In genomic region chr19:5388588-5389242, GRCm38 (mm10) we compare ENCODE assay signal across 7 mouse cellular contexts. TPM values are rescaled to one million over a fixed set of nuclear protein-coding genes. Genes with fewer than 3 reads are reported as not detected.
A peak's percentile ranks its signal among the peaks of the same experiment; 100 is the strongest.
DNase-seq lines count a peak whose midpoint lies in the region; ATAC-seq lines count a peak whose summit lies in the region.

Gene Sart1, minus strand, starts transcription at chr19:5388703.

- no peaks in the 10 kb centered on the region for H3K27me3 ChIP-seq in intestine, embryonic 16.5 days (replicated peaks; ENCODE audit: control insufficient read depth, insufficient read depth, low read length)
- no peaks in the 10 kb centered on the region for H3K27me3 ChIP-seq in midbrain, embryonic 11.5 days (ENCODE audit: control insufficient read depth, insufficient read depth, low read length)

- peak within 1 kb of the TSS; percentile 86 for H3K27ac ChIP-seq in intestine, embryonic 16.5 days (ENCODE audit: low read length)
- peak within 1 kb of the TSS; percentile 57 for H3K27ac ChIP-seq in midbrain, embryonic 11.5 days (ENCODE audit: low read depth, low read length)

- peak; percentile 95 for DNase-seq in adrenal gland, adult 8-10 months
- DNase-seq in embryo, embryonic 9.5 days (ENCODE audit: extremely low spot score), result peak; percentile 93
- DNase-seq in gastrocnemius, postnatal 4 days (ENCODE audit: low spot score in 2 of 2), result peak; percentile 92 to 95
- peak; percentile 95 to 96 for DNase-seq in left cerebral cortex, postnatal 36 days (ENCODE audit: low spot score in 2 of 2)
- DNase-seq in midbrain, embryonic 11.5 days (ENCODE audit: low spot score, missing footprints), result peak; percentile 99
- peak; percentile 97 for DNase-seq in skeletal muscle tissue, adult 2 months (ENCODE audit: low read depth, low spot score)

- peaks cover 23% of the 10 kb centered on the region for H3K4me1 ChIP-seq in intestine, embryonic 16.5 days (ENCODE audit: control insufficient read depth, insufficient read depth, low read length)
- peaks cover 24% of the 10 kb centered on the region for H3K4me1 ChIP-seq in midbrain, embryonic 11.5 days (ENCODE audit: control insufficient read depth, insufficient read depth, low read length)

- H3K9me3 ChIP-seq in intestine, embryonic 16.5 days (ENCODE audit: control insufficient read depth, low read length), result no peaks in the 10 kb centered on the region
- H3K9me3 ChIP-seq in midbrain, embryonic 11.5 days (ENCODE audit: control insufficient read depth, low read length), result no peaks in the 10 kb centered on the region

- H3K9ac ChIP-seq in intestine, embryonic 16.5 days (ENCODE audit: low read depth, low read length), result peak within 1 kb of the TSS; percentile 93
- peak within 1 kb of the TSS; percentile 87 for H3K9ac ChIP-seq in midbrain, embryonic 11.5 days (ENCODE audit: low read length)

- WGBS in intestine, embryonic 16.5 days, result 2% methylated on average over 43 of the region's 43 CpGs
- 2% methylated on average over 43 of the region's 43 CpGs for WGBS in midbrain, embryonic 11.5 days

- ATAC-seq in intestine, embryonic 16.5 days, result peak; percentile 90
- peak; percentile 95 for ATAC-seq in midbrain, embryonic 11.5 days (ENCODE audit: low FRiP score)

- peaks cover 9% of the 10 kb centered on the region for H3K36me3 ChIP-seq in intestine, embryonic 16.5 days (ENCODE audit: control insufficient read depth, insufficient read depth, low read length)
- peaks cover 13% of the 10 kb centered on the region for H3K36me3 ChIP-seq in midbrain, embryonic 11.5 days (ENCODE audit: control insufficient read depth, insufficient read depth, low read length)

- H3K4me2 ChIP-seq in intestine, embryonic 16.5 days (ENCODE audit: low read depth, low read length), result peak within 1 kb of the TSS; percentile 91
- H3K4me2 ChIP-seq in midbrain, embryonic 11.5 days, result peak within 1 kb of the TSS; percentile 97

- intact Hi-C loops in left cerebral cortex, postnatal 36 days (cut with DNase I), result loop anchor here (1.0 kb wide), 1 partner anchor 22 kb away; the partner anchor contains the start of gene Eif1ad

- H3K4me3 ChIP-seq in intestine, embryonic 16.5 days (ENCODE audit: low read length), result peak within 1 kb of the TSS; percentile 98
- H3K4me3 ChIP-seq in midbrain, embryonic 11.5 days (ENCODE audit: low read depth, low read length), result peak within 1 kb of the TSS; percentile 100

RNA-seq across cellular contexts. Expression of gene Sart1, which starts in this region (rescaled TPM):
- 100 to 1,000 TPM in 2 of 4 experiments, 10 to 100 TPM in 2; 75.2 to 101 (median 98.6) TPM for total RNA-seq in adrenal gland, adult 8-10 months (2022)
- total RNA-seq in gastrocnemius, postnatal 4 days (2021), result 10 to 100 TPM; 53.3 to 56.8 TPM
- polyA plus RNA-seq in intestine, embryonic 16.5 days (2015; fragmentation: Nextera tagmentation; extraction: Ambion mirVana), result 60.2 and 65.6 TPM in 2 replicates
- 100 to 1,000 TPM in 1 of 2 experiments, 10 to 100 TPM in 1; 75.6 to 103 TPM for total RNA-seq in left cerebral cortex, postnatal 36 days (2021)
- 74.0 and 81.0 TPM in 2 replicates for polyA plus RNA-seq in midbrain, embryonic 11.5 days (2014; fragmentation: Nextera tagmentation; extraction: Ambion mirVana)

Comparison
In these comparisons a context has a peak if more than half of its experiments do, and no peak if none do; other contexts are left out.
1. Peak in every context shown above with its lines: DNase-seq, ATAC-seq, H3K4me3 ChIP-seq and H3K27ac ChIP-seq.